Mouse (Mus musculus): Measurements from ENCODE around the gene Slc36a4. TPM values are rescaled to one million over a fixed set of nuclear protein-coding genes. Genes with fewer than 3 reads are reported as not detected.

The Slc36a4 gene
- polyA plus RNA-seq, 1 experiment from 2014 or later = 34.7 TPM

Other genes starting within 250 kb of the Slc36a4 start
- 3.2 and 3.5 TPM in 2 replicates for gene Smco4, start 216.3 kb upstream of the Slc36a4 start, polyA plus RNA-seq (2014; fragmentation: Nextera tagmentation; extraction: Ambion mirVana)
- 2.0 and 2.2 TPM in 2 replicates for gene Deup1, start 81.8 kb upstream of the Slc36a4 start, polyA plus RNA-seq (2014; fragmentation: Nextera tagmentation; extraction: Ambion mirVana)
- not detected in 2 replicates for gene Mtnr1b, start 164.8 kb downstream of the Slc36a4 start, polyA plus RNA-seq (2014; fragmentation: Nextera tagmentation; extraction: Ambion mirVana)